Mouse (Mus musculus) erythroblast, adult 5-6 weeks (primary cell): Measurements from ENCODE around the gene Ppef2. TPM values are rescaled to one million over a fixed set of nuclear protein-coding genes. Genes with fewer than 3 reads are reported as not detected.
"Not testable (repeated sequence)": the region's sequence is repeated elsewhere in the genome, so short reads cannot be mapped to it uniquely, and the experiment has no call there.

Experiments used
- ATAC-seq: replicated peaks from 2 replicates; pipeline ENCODE4 v1.8.0; 2016; ENCODE audit warnings: moderate number of reproducible peaks, mild to moderate bottlenecking, moderate TSS enrichment, inconsistent platforms; ENCODE audit not compliant: poor library complexity, low FRiP score, severe bottlenecking
- total RNA-seq, 2 experiments: library from RNA; stranded (forward) in 1 of 2; stranded (reverse) in 1 of 2; fragments of 150-400 nt in 1 of 2; fragments of 200-764, 138-1000 nt in 1 of 2; gene quantifications; 2 replicates each; pipeline versions ENCODE4 v1.2.3 to v1.2.4; 2015 to 2017; ENCODE audit warnings: low replicate concordance in 2 of 2

Ppef2 gene
- total RNA-seq, 2 experiments from 2014 or later = not detected

DNA sequence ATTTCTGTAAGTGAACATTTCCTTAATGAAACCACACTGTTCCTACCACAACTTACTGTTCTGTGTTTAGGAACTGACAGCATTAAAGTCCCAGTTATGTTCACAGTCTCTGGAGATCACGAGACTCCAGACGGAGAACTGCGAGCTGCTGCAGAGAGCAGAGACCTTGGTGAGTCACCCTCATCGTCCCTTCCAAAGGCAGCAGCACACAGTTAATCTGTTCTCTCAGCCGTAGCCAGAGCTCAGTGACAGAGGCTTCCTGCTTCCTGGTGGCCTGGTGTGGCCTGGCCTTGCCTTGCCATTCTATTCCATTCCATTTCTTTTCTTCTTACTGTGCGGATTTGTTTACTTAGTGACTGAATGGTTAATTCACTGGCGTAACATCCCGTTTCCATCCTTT is 57.8 kb downstream of the Ppef2 start:
- no peak for ATAC-seq

GRCm38 (mm10) chr5:92196895-92197811 is 58.9 kb downstream of the Ppef2 start:
- ATAC-seq = no peak

DNA sequence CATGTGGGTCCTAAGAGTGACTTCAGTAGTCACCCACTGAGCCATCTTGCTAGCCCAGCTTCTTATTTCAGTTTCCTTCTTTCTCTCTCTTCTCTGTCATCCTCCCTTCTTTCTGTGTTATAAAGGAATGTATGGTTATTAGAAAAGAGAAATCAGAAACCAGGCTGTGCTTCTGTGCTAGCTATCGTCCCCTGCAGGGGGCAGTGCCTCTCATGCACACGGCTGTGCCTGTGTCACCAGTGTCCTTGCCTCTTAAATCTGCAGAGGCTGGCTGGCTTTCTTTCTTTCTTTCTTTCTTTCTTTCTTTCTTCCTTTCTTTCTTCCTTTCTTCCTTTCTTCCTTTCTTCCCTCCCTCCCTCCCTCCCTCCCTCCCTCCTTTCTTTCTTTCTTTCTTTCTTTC is 60.4 kb downstream of the Ppef2 start:
- ATAC-seq = not testable (repeated sequence)

GRCm38 (mm10) chr5:92188881-92189483 is 67.1 kb downstream of the Ppef2 start:
- ATAC-seq = no peak

- no peak for ATAC-seq
These were observed 72.8 kb downstream of the Ppef2 start for GRCm38 (mm10) chr5:92183071-92183830.

Other genes starting within 250 kb of the Ppef2 start
- gene Cdkl2, start 212.4 kb downstream of the Ppef2 start, total RNA-seq (2015; ENCODE audit: low replicate concordance) = 0.21 TPM in 1 of 2 replicates, not detected in the other
- gene Cdkl2, start 212.4 kb downstream of the Ppef2 start, total RNA-seq (2017; ENCODE audit: low replicate concordance) = 0.14 and 0.68 TPM in 2 replicates
- 33.2 and 33.8 TPM in 2 replicates for gene G3bp2, start 172.6 kb downstream of the Ppef2 start, total RNA-seq (2015; ENCODE audit: low replicate concordance)
- gene G3bp2, start 172.6 kb downstream of the Ppef2 start, total RNA-seq (2017; ENCODE audit: low replicate concordance) = 35.0 and 43.8 TPM in 2 replicates
- gene Uso1, start 118.3 kb downstream of the Ppef2 start, total RNA-seq (2015; ENCODE audit: low replicate concordance) = 19.8 and 29.9 TPM in 2 replicates
- gene Uso1, start 118.3 kb downstream of the Ppef2 start, total RNA-seq (2017; ENCODE audit: low replicate concordance) = 20.4 and 34.8 TPM in 2 replicates
- not detected in 2 replicates for gene U90926, start 40.9 kb downstream of the Ppef2 start, total RNA-seq (2015; ENCODE audit: low replicate concordance)
- gene U90926, start 40.9 kb downstream of the Ppef2 start, total RNA-seq (2017; ENCODE audit: low replicate concordance) = not detected in 2 replicates
- 10.6 and 27.2 TPM in 2 replicates for gene Naaa, start 21.9 kb upstream of the Ppef2 start, total RNA-seq (2015; ENCODE audit: low replicate concordance)
- 9.8 and 10.4 TPM in 2 replicates for gene Naaa, start 21.9 kb upstream of the Ppef2 start, total RNA-seq (2017; ENCODE audit: low replicate concordance)
- gene Sdad1, start 54.2 kb upstream of the Ppef2 start, total RNA-seq (2015; ENCODE audit: low replicate concordance) = 4.4 and 21.1 TPM in 2 replicates
- gene Sdad1, start 54.2 kb upstream of the Ppef2 start, total RNA-seq (2017; ENCODE audit: low replicate concordance) = 9.9 and 11.8 TPM in 2 replicates
- 5.2 TPM in 1 of 2 replicates, not detected in the other for gene Cxcl9, start 71.8 kb upstream of the Ppef2 start, total RNA-seq (2015; ENCODE audit: low replicate concordance)
- not detected in 2 replicates for gene Cxcl9, start 71.8 kb upstream of the Ppef2 start, total RNA-seq (2017; ENCODE audit: low replicate concordance)
- 8.1 TPM in 1 of 2 replicates, not detected in the other for gene Art3, start 75.5 kb upstream of the Ppef2 start, total RNA-seq (2015; ENCODE audit: low replicate concordance)
- gene Art3, start 75.5 kb upstream of the Ppef2 start, total RNA-seq (2017; ENCODE audit: low replicate concordance) = not detected in 2 replicates
- gene Cxcl10, start 92.6 kb upstream of the Ppef2 start, total RNA-seq (2015; ENCODE audit: low replicate concordance) = 3.3 and 5.4 TPM in 2 replicates
- gene Cxcl10, start 92.6 kb upstream of the Ppef2 start, total RNA-seq (2017; ENCODE audit: low replicate concordance) = 0.26 and 2.9 TPM in 2 replicates
- 27.3 and 28.4 TPM in 2 replicates for gene Nup54, start 178.9 kb upstream of the Ppef2 start, total RNA-seq (2015; ENCODE audit: low replicate concordance)
- gene Nup54, start 178.9 kb upstream of the Ppef2 start, total RNA-seq (2017; ENCODE audit: low replicate concordance) = 16.9 and 35.0 TPM in 2 replicates